Mouse (Mus musculus) embryo, embryonic 11.5 days (tissue): ENCODE measurements around the gene Atp1a1.

ENCODE experiments used
- DNase-seq: peaks from one replicate; pipeline ENCODE4 v3.0.0-alpha.2; 2012; ENCODE audit warnings: low read depth, low spot score

Atp1a1 gene

DNA sequence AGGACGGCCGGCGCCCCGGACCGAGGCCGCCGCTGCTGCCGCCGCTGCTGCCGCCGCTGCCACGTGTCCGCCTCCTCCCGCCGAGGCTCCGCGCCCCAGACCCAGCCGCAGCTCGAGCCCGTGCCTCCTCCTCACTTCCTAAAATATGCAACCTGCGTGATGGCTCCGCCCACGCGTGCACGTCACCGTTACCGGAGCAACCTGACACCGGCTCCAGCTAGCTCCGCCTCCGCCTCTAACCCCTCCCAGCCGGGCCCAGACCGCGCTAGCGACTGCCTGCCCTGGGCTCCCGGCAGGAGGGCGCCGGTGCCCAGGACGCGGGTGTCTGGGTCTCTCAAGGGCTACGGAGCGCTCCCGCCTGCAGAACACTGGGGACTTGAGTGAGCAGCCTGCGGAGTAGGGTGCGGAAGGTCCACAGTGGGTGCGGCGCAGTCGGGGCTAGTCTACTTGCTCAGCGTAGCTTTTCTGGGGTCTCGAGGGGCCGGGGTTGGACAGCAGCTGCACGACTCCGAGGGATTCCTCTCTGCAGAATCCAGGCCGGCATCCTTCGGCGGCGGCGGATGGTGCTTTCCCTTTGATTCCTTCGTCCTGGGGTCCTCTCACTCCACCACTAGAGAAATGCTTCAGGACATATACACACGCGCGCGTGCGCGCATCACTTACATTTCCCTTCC is at the start of gene Atp1a1:
Atp1a1 (minus strand) TSS at position 135 of the 674 bp plus-strand sequence.
- peak; percentile 98 for DNase-seq

- no peak for DNase-seq
Measured at GRCm38 (mm10) chr3:101653446-101653845, 49.0 kb upstream of the Atp1a1 start.

DNA sequence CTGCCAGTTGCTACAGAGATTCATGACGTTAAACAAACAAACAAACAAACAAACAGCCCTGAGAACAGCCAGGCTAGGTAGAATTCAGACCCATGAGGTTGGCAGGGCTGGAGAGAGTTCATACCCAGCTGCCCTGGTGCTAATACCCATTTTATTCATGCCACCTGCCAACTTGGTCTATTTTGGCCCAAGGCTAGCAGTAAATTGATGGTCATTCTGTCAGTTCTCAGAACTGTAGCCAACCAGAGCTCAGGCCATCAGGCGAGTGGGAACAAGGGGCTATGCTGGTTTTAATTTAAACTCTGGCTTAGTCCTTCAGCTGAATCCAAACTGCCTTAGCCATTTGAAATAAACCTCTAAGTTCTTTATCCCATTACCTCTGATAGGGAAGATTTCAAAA is 48.5 kb upstream of the Atp1a1 start:
- DNase-seq = no peak

DNA sequence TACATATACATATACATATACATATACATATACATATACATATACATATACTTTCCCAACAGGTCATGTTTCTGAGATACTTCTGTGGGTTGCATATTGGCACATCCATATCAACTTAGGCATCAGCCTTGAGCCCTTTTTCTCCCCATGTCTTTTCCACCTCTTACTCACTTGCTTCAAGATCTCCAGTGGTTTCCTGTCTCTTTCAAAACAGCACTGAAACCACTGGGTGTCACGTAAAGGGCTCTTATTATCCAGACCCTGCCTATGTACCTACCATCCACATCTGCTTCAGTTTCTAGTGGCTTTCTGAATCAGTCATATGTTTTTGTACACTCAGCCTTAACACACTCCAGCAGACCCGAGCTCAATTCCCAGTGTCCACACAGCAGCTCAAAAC is 45.8 kb upstream of the Atp1a1 start:
- no peak for DNase-seq

GRCm38 (mm10) chr3:101649271-101649670 is 44.8 kb upstream of the Atp1a1 start:
- DNase-seq = no peak

GRCm38 (mm10) chr3:101648096-101648793 is 43.8 kb upstream of the Atp1a1 start:
- DNase-seq = no peak

DNA sequence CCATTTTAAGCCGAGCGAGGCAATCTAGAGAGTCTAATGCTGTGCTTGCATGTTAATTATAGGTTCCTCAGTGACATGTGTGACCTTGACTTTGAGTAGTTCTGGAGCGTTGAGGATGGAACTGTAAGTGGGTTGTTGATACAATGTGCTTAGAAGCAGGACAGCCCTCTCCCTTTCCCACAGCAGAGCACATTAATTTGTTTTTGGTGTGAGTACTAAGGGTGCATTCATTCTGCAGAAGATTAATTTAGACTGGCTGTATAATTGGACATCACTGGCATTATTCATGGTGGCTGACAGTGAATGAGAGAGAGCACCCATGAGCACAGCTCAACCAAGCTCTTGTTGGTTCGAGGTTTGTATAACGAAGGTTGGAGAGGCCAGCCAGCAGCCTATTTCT is 42.3 kb upstream of the Atp1a1 start:
- no peak for DNase-seq

GRCm38 (mm10) chr3:101645569-101646106 is 41.2 kb upstream of the Atp1a1 start:
- DNase-seq = no peak

DNA sequence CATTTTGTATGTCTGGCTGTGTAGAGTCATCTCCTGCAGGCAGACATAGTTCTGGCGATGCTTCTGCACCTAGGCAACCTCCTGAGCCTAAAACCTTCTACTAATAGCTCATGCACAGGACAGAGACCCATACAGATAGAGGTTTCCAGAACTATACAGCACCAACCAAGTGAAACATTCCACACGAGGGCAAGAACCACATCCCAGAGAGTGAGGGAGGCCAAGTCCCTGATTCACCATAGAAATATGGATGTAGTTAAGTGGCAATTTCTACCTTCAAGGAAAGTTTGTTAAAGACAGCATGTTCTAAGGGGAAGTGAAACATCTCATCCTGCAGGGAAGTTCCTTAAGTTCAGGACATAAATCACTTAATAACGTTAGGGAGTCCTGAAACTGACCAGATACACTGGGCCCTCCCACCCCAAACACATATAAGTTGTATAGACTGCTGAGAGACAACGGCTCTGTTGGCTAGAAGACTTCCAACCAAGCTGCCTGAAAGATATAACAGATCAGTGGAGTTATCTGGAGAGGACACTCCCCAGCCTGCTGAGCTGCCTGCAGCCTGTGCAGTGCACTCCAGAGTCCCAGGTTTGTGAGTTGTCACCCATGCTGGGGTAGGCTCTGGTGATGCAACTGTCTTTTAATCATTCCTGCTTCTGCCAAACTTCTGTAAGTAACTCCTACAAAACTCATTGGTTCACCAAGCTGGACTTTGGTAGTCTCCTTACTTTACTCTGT is 39.7 kb upstream of the Atp1a1 start:
- no peak for DNase-seq

DNA sequence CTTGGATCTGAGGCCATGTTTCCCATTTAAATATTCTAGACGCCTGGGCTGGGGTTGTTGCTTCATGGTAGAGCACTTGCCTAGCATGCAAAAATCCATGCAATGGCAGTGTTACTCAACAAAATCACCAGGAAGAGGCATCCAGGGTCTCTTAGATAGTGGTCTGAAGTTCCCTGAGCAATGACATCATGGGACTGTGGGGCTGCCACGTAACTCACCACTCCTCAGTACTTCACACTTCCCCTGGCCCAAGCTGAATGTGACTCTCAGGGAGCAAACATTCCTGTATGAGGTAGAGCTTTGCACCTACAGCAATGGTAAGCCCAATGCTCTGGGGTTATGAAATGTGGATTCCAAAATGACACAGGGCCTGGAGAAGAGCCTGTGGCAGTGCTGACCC is 38.8 kb upstream of the Atp1a1 start:
- DNase-seq = no peak

DNA sequence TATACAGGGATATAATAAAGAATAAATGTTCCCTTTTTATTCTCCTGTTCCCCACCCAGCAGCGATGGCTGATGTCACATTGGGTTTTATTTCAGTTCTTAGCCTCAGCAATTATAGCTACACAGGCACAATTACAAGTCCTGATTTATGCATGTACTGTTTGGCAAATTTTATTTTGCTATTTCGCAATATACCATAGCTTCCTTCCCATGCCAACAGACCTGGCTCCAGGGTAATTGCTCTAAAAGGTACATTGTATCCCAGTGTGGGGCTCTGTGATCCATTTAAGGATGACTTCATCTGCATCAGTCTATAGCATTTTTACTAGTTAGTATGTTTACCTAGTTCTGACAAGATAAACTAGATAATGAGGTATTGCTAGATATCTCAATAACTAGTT is 33.7 kb upstream of the Atp1a1 start:
- no peak for DNase-seq

DNA sequence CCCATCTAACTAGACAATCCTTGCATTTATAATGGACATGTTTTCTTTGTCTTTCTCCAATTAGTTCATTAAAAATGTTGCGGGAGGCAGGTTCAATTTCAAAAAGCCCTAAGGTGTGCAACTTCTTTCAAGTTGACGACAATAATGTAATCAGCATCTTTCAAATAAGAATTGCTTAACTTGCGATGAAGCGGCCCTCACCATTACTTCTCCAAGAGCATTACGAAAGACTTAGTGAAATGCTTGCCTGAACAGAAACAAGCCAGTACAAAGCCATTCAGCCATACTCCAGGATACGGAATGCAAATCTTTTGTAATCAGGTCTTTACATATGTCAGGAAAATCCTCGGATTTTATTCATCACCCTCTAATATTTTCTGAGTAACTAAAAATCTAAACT is 32.0 kb upstream of the Atp1a1 start:
- DNase-seq = no peak

GRCm38 (mm10) chr3:101636086-101636485 is 31.6 kb upstream of the Atp1a1 start:
- no peak for DNase-seq

GRCm38 (mm10) chr3:101634141-101634900 is 29.8 kb upstream of the Atp1a1 start:
- DNase-seq = no peak

DNA sequence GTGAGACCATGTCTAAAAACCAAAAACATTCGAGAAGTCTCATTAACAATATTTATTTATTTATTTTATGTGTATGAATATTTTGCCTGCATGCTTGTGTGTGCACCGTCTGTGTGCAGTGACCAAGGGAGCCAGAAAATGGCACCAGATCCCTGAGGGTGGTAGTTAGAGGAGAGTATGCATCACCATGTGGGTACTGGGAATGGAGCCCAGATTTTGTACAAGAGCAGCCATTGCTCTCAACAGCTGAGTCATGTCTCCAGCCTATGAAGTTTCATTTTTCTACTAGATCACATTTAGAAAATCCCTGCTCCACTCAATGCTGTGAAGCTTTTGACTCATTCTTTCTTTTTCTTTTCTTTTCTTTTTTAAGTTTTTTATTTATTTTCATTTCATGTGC is 23.8 kb upstream of the Atp1a1 start:
- no peak for DNase-seq

- no peak for DNase-seq
Measured at GRCm38 (mm10) chr3:101624287-101624686, 19.8 kb upstream of the Atp1a1 start.

- DNase-seq = no peak
Measured at GRCm38 (mm10) chr3:101619017-101619416, 14.5 kb upstream of the Atp1a1 start.

DNA sequence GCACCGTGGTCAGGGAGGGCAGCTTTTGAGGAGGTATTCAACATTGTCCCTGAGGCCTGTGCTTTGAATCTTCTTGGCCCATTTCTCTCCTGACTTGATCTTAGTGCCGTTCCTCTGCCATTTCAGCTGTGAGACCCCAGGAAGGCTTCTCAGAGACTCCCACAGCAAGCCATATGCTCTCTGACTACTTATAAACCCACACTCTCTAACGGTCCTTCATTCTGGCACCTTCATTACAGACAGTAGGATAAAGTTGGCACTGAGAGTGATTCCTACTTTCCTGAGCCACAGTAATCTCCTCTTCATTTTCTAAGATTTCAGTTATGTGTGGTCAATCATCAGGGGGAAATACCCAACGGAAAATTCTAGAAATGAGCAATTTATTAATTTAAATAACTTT is 14.0 kb upstream of the Atp1a1 start:
- DNase-seq = no peak

DNA sequence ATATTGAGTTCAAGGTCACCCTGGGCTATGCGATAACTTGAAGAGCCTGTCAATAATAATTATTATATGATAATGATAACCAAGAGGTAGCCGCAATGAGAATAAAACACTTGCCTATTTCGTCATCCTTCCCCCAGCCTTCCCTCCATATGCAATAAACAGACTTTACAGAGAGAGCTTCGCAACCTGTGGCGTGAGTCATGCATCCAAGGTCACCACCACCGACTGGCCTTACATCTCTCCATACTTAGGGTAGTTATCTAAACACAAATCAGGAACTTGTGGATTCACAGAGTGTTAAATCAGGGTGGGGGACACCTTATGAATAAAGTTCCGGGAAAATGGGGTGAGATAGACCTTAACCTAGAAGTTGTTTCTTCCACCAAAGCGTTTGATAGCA is 13.0 kb upstream of the Atp1a1 start:
- DNase-seq = no peak

- no peak for DNase-seq
Measured at GRCm38 (mm10) chr3:101617007-101617406, 12.5 kb upstream of the Atp1a1 start.

DNA sequence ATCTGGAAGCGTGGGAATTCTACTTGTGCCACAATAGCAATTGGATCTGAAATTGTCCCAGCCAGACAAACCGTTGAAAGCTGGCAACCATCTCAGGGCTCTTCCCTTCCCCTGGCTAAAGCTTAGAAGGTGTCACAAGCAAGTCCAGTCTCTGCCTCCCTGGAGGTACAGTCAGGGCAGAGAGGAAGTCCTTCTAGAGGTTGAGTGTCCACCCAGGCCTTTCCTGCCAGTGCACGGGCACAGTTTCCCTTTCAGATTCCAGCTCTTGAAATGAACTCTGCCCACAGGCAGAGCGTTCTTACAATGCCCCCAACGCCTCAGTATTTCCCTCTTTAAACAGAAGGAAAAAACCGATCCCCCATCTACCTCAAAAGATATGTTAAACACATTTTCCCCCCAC is 11.4 kb upstream of the Atp1a1 start:
- no peak for DNase-seq
